Mouse (Mus musculus) lung, embryonic 14.5 days (tissue): Measurements from ENCODE around the gene Cela3b. TPM values are rescaled to one million over a fixed set of nuclear protein-coding genes. Genes with fewer than 3 reads are reported as not detected.
A peak's percentile ranks its signal among the peaks of the same experiment; 100 is the strongest.

ENCODE experiments used
- ATAC-seq: fragments of 200-750 bp; cut with Nextera tagmentation; 2 replicates; pipeline ENCODE4 v1.8.0; 2017; ENCODE audit warnings: mild to moderate bottlenecking, moderate TSS enrichment, moderate library complexity; ENCODE audit not compliant: insufficient read depth
- DNase-seq: peaks from one replicate; pipeline ENCODE4 v3.0.0-alpha.2; 2015
- H3K27ac ChIP-seq: fragments of 300-500 bp; sonication (generic); 2 replicates; pipeline ENCODE4 v1.5.1; 2014; ENCODE audit warnings: low read depth, mild to moderate bottlenecking, moderate library complexity
- H3K27me3 ChIP-seq: fragments of 300-500 bp; sonication (generic); 2 replicates; pipeline ENCODE4 v1.6.1; 2014; ENCODE audit warnings: low read length, control low read depth; ENCODE audit not compliant: insufficient read depth
- H3K36me3 ChIP-seq: fragments of 300-500 bp; sonication (generic); 2 replicates; pipeline ENCODE4 v1.6.1; 2014; ENCODE audit warnings: control low read depth; ENCODE audit not compliant: insufficient read depth
- H3K4me1 ChIP-seq: fragments of 300-500 bp; sonication (generic); 2 replicates; pipeline ENCODE4 v1.6.1; 2014; ENCODE audit warnings: antibody characterized with exemption, control low read depth; ENCODE audit not compliant: insufficient read depth
- H3K4me2 ChIP-seq: fragments of 300-500 bp; sonication (generic); 2 replicates; pipeline ENCODE4 v1.6.1; 2014; ENCODE audit warnings: mild to moderate bottlenecking
- H3K4me3 ChIP-seq: fragments of 300-500 bp; sonication (generic); 2 replicates; pipeline ENCODE4 v1.5.1; 2014; ENCODE audit warnings: low read depth, low read length
- H3K9ac ChIP-seq: fragments of 300-500 bp; sonication (generic); 2 replicates; pipeline ENCODE4 v1.6.1; 2014
- H3K9me3 ChIP-seq: fragments of 300-500 bp; sonication (generic); 2 replicates; pipeline ENCODE4 v1.6.1; 2016; ENCODE audit warnings: low read depth, low read length, control low read depth
- CTCF ChIP-seq: IDR thresholded peaks from 2 replicates; pipeline ENCODE4 v1.5.1; 2016; ENCODE audit warnings: antibody characterized with exemption, low read depth
- WGBS: fragments of 180-500 bp; shearing (Covaris S2); extraction: QIAGEN DNeasy Blood & Tissue Kit; methylation state at CpG from one replicate; pipeline ENCODE4 v1.1.7; 2014; 5-methylcytosine and 5-hydroxymethylcytosine counted together
- polyA plus RNA-seq: library from polyadenylated mRNA; unstranded; fragments of >200 nt; fragmentation: Nextera tagmentation; extraction: Ambion mirVana; gene quantifications from 2 replicates; pipeline ENCODE4 v1.2.1, GENCODE M21; 2014

The Cela3b gene
- polyA plus RNA-seq, 1 experiment from 2014 or later, result not detected

DNA sequence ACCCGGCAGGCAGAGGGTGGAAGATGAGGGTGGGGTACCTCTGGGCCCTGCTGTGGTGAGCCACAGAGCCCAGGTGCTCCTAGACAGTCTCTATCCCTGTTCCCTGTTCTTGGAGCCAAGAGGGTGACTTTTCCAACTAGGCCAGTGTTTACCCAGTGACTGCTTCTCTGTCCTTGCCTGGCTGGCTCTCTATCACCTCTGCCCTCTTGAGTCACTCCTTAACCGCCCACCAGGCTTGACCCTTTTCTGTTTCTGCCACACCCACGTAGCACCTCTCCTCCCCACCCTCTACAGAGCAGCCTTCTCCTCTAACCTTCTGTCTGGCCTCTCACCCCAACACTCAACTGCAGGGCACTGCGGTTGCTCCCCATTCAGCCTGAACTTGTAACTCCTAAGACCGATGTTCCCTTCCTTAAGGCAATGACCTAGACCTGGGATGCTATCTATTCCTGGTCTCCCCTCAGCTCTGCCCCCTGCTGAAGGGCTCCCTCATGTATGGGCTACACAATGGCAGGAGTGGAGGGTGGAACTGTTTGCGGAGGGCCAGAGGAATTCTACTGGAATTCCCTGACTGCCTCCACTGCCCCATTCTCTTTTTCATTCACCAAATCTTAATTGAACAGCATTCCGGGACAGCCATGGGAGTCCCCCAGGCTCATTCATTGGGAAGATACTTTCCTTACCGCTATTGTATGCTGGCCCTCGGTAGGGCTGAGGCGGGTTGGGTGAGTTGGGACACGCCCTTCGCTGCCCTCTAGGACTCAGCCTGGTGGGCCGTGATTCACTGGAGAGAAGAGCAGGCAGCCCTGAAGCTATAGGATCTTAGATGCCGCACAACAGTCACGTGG, 39.7 kb upstream of the Cela3b start:
- Histone ChIP-seq H3K4me1 (peaks cover 48% of the 10 kb centered on the region), H3K27ac (peak overlapping the region; percentile 83), H3K27me3 (no peaks in the 10 kb centered on the region), H3K36me3 (0 out of 2 replicates have a peak, but pooled peaks cover 4% of the 10 kb centered on the region), H3K4me2 (peak overlapping the region; percentile 74), H3K9me3 (no peaks in the 10 kb centered on the region), H3K4me3 (peak overlapping the region; percentile 92), H3K9ac (peak overlapping the region; percentile 81)
- peak; percentile 42 for TF ChIP-seq CTCF
- 38% methylated on average over 15 of the region's 15 CpGs for WGBS
- DNase-seq (no peak), ATAC-seq (no peak; the same call in 1 of the 2 replicates)

DNA sequence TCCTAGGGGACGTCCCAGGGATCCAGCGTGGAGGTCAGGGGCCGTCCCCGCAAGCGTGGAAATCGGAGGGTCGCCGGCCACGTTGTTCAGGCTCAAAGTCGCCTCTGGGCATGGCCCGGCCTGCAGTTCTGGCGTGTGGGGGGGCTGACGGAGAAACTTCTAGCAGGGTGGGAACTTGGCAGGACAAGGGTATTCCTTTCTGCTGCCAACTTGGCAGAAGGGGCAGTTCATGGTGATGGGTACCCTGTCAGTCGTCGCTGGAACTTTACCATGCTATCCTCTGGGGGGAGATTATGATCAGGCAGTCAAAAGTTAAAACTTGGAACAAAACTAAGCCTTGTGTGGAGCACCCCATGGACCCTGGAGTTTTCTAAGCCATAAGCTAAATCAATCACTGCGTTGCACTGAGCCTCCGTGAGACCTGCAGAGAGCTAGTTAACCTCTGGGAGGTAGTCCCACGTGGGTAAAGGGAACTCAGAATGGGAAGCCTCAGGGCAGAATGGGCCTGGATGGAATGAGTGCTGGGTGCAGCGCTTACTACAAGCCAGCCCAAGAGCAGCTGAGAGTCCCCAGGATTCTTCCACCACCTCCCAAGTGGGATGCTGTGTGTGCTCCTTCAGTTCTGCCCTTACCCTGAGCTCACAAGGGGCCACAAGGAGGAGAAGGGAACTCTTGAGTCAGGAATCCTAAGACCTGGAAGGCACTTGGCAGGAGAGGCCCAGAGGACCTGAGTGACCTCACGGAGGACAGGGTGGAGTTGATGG, 38.9 kb upstream of the Cela3b start:
- ATAC-seq, result peak; percentile 1; the same call in 1 of the 2 replicates
- Histone ChIP-seq H3K4me2 (peak overlapping the region; percentile 74), H3K27me3 (no peaks in the 10 kb centered on the region), H3K4me1 (peaks cover 46% of the 10 kb centered on the region), H3K4me3 (peak overlapping the region; percentile 92), H3K9ac (peak overlapping the region; percentile 81), H3K9me3 (no peaks in the 10 kb centered on the region), H3K27ac (peak overlapping the region; percentile 83), H3K36me3 (0 out of 2 replicates have a peak, but pooled peaks cover 4% of the 10 kb centered on the region)
- no peak for DNase-seq
- WGBS, result 2% methylated on average over 20 of the region's 20 CpGs
- peak; percentile 21 for TF ChIP-seq CTCF

DNA sequence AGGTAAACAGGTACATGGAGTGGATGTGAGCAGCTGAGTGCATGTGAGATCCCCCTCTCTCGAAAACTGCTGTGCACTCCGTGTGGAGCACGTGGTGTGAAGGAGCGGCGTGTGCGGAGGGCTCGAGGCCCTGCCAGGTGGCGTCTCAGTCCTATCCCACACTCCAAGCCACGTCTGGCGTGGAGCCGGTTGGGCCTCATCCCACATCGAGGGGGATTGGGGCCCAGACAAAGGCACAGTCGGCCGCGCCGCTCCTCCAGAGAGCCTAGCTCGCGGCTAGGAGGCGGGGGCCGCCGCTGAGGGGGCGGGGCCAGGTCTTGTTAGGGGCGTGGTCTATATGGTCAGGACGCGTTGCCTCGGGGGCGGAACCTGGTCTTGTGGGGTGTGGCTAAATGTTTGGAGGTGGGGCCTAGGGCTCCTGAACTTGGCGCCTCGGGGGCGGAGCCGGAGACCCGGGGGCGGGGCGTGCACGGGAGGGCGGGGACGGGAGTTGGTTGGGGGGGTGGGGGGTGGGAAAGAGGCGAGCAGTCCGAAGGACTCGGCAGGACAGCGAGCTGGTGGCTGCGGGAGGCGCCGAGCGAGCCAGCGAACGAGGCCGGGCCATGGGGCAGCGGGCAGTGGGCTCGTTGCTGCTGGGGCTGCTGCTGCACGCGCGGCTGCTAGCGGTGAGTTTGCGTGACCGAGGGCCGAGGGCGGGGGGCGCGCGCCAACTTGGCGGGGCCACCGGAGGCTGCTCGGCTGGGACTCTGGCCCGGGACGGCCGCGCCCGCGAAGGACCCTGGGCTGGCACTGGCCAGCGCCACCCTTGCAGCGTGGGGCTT, 38.1 kb upstream of the Cela3b start, which contains the start of gene Hspg2:
Hspg2 (plus strand) TSS at position 510 of the 821 bp plus-strand sequence.
- Histone ChIP-seq H3K4me3 (peak within 1 kb of the TSS; percentile 92), H3K27me3 (no peaks in the 10 kb centered on the region), H3K4me1 (peaks cover 38% of the 10 kb centered on the region), H3K9ac (peak within 1 kb of the TSS; percentile 81), H3K36me3 (0 out of 2 replicates have a peak, but pooled peaks cover 4% of the 10 kb centered on the region), H3K9me3 (no peaks in the 10 kb centered on the region), H3K4me2 (peak within 1 kb of the TSS; percentile 74), H3K27ac (peak within 1 kb of the TSS; percentile 83)
- TF ChIP-seq CTCF, result no peak
- ATAC-seq (peak; percentile 89), DNase-seq (peak; percentile 99)
- 1% methylated on average over 69 of the region's 72 CpGs for WGBS

DNA sequence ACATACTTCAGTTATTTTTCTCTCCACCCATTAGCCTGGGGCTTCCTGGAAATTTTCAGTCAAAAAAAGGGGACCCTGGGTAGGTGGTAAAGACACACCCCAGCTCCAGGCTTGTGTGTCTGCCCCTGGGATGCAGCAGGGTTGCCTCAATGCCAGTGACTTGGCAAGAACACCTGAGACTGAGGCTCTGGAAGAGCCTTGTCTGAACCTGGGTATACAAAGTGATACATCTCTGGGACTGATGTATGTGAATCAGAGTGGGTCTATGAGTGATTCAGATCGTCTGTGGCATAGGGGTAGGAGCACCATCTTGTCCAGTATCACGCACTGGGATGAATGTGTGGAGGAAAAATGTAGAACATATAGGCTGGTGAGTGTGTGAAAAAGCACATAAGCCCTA, 37.2 kb upstream of the Cela3b start:
- Histone ChIP-seq H3K36me3 (no peaks in the 10 kb centered on the region), H3K4me3 (no peak overlapping the region), H3K4me2 (peak overlapping the region; percentile 74; the same call in 1 of the 2 replicates), H3K4me1 (peaks cover 30% of the 10 kb centered on the region), H3K27me3 (no peaks in the 10 kb centered on the region), H3K9ac (no peak overlapping the region), H3K27ac (peak overlapping the region; percentile 69; the same call in 1 of the 2 replicates), H3K9me3 (no peaks in the 10 kb centered on the region)
- 86% methylated on average over 2 of the region's 2 CpGs for WGBS
- TF ChIP-seq CTCF, result no peak
- DNase-seq (no peak), ATAC-seq (no peak)

DNA sequence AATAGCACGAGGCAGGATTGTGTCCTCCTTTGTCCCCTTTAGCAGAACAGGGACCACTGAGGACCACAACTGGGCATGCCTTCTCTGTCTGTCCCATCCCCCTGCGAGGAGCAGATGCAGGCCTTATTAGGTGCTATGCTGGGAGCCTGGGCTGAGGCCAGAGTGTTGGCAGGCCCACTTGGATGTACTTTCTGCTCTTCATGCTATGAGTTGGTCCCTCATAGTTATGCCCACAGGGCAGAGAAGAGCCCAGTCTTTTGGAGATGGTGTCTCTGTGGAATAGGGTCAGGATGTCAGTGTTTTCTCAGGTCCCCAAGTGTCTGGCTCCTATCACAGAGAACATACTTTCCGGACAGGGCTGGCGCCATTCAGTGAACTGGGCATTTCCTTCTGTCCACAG, 36.7 kb upstream of the Cela3b start:
- 70% methylated on average over 4 of the region's 4 CpGs for WGBS
- no peak for ATAC-seq
- peaks cover 34% of the 10 kb centered on the region for H3K4me1 ChIP-seq
- TF ChIP-seq CTCF, result no peak
- H3K9me3 ChIP-seq, result no peaks in the 10 kb centered on the region
- H3K36me3 ChIP-seq, result no peaks in the 10 kb centered on the region
- H3K27me3 ChIP-seq, result no peaks in the 10 kb centered on the region
- DNase-seq, result peak; percentile 29
- no peak overlapping the region for H3K4me2 ChIP-seq
- H3K9ac ChIP-seq, result no peak overlapping the region; the same call in 1 of the 2 replicates
- peak overlapping the region; percentile 69 for H3K27ac ChIP-seq
- no peak overlapping the region for H3K4me3 ChIP-seq

DNA sequence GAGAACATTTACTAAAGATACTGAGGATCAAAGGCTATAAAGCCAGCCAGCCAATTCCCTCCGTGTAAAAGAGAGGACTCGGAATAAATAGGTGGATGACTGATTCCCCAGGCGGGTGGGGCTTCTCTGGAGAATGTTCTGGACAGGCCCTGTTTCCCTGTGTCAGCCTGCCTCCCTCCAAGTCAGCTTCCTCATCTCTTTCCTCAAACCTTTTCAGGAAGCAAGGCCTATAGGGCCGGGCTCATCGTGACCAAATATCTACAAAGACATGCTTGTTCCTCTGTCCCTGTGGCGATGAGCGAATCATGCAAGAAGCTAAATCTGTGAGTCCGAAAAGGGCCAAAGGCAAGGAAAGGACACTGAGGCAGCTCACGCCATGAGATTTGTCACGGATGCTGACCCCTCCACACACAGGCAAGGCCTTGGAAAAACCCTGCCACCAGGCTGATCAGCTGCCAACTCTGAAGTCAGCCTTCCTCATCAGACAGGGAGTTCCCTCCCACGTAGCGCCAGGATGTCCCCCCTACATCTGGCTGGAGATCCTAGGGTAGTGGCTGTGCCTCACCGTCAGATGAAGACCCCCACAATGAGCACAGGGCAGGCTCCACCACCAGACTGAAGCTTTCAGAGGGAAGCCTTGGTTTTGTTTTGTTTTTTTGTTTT, 34.9 kb upstream of the Cela3b start:
- H3K9ac ChIP-seq, result no peak overlapping the region
- no peak for ATAC-seq
- no peak overlapping the region for H3K4me3 ChIP-seq
- no peaks in the 10 kb centered on the region for H3K9me3 ChIP-seq
- H3K27me3 ChIP-seq, result no peaks in the 10 kb centered on the region
- H3K27ac ChIP-seq, result peak overlapping the region; percentile 26; the same call in 1 of the 2 replicates
- 62% methylated on average over 13 of the region's 13 CpGs for WGBS
- no peak for TF ChIP-seq CTCF
- no peak for DNase-seq
- H3K4me1 ChIP-seq, result peaks cover 28% of the 10 kb centered on the region
- no peak overlapping the region for H3K4me2 ChIP-seq
- H3K36me3 ChIP-seq, result no peaks in the 10 kb centered on the region
